Mouse (Mus musculus) heart, postnatal 25 days (tissue): ENCODE measurements around the gene Gm3435. TPM values are rescaled to one million over a fixed set of nuclear protein-coding genes. Genes with fewer than 3 reads are reported as not detected.
A peak's percentile ranks its signal among the peaks of the same experiment; 100 is the strongest.
"Not testable (repeated sequence)": the region's sequence is repeated elsewhere in the genome, so short reads cannot be mapped to it uniquely, and the experiment has no call there.

Experiments
- DNase-seq: peaks from one replicate; pipeline ENCODE4 v3.0.0; 2022; ENCODE audit warnings: low spot score
- intact Hi-C: fragments of 180-260 bp; cut with DNase I; formaldehyde crosslinking; loops from one replicate; pipeline ENCODE4 v1.15.1; 2025
- total RNA-seq, 2 experiments: library from RNA; stranded (reverse); gene quantifications; 2 replicates each; pipeline ENCODE4 v1.2.3; 2021

Gm3435 gene
- total RNA-seq, result 1 to 10 TPM; 1.4 to 3.0 TPM

- DNase-seq, intact Hi-C loops: not testable (repeated sequence)
Measured at GRCm38 (mm10) chr17:15009706-15010413, at the start of gene Gm3435. Gm3435 (plus strand) TSS chr17:15010176.

GRCm38 (mm10) chr17:14960520-14960919 lies 49.5 kb upstream of the Gm3435 start:
- peak; percentile 16 for DNase-seq
- intact Hi-C loops, result no loop called here

GRCm38 (mm10) chr17:14960951-14961556 lies 48.9 kb upstream of the Gm3435 start, which contains the start of gene Phf10:
Phf10 (minus strand) TSS chr17:14961273.
- DNase-seq, intact Hi-C loops: not testable (repeated sequence)

DNA sequence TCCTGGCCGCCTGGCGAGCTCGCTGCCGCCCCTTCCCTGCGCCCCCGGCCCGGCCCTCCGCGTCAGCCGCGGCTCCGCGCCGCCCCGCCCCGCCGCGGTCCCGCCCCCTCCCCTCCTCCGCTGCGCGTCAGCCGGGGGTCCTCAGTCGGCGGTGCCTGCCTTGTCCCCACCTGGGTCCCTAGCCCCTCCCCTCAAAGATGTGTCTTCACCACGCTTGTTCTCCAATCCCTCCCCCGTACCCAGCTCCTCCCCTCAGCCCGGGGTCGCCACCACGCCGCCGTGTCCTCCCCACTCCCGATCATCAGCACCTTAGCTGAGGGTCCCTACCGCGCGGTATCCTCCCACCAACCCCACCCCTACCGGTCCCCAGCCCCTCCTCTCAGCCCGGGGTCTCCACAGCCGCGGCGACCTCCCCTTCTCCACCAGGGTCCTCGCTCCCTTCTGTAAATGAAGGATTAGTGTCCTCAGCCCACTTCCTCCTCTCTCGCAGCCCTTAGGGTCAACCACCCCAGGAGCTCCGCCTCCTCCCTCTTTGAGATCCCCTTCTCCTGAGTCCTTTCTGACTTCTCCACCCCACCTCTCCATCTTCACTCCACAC lies 48.3 kb upstream of the Gm3435 start:
- intact Hi-C loops, DNase-seq: not testable (repeated sequence)

DNA sequence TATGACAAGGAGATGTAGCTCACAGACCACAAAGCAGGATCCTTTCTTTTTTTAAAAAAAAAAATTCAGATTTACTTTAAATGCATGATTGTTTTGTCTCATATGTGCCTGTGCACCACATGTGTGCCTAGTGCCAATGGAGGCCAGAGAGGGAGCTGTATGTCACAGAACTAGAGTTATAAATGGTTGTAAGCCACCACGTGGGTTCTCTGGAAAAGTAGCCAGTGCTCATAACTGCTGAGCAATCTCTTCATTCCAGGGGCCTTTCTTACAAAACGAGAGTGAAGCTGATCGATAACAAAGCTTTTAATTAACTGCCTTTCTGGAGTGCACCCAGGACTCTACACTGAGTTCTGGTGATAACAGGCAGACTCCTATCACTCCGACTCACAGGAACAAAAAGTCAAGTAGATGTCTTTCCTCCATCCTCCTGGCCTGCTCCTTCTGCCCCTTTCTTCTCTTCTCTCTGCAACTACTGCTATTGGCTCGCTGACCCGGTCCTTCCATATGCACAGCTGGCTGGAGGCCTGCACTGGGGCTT lies 41.5 kb upstream of the Gm3435 start:
- DNase-seq, intact Hi-C loops: not testable (repeated sequence)

- intact Hi-C loops, DNase-seq: not testable (repeated sequence)
Measured at GRCm38 (mm10) chr17:14977718-14978361, 32.1 kb upstream of the Gm3435 start.

DNA sequence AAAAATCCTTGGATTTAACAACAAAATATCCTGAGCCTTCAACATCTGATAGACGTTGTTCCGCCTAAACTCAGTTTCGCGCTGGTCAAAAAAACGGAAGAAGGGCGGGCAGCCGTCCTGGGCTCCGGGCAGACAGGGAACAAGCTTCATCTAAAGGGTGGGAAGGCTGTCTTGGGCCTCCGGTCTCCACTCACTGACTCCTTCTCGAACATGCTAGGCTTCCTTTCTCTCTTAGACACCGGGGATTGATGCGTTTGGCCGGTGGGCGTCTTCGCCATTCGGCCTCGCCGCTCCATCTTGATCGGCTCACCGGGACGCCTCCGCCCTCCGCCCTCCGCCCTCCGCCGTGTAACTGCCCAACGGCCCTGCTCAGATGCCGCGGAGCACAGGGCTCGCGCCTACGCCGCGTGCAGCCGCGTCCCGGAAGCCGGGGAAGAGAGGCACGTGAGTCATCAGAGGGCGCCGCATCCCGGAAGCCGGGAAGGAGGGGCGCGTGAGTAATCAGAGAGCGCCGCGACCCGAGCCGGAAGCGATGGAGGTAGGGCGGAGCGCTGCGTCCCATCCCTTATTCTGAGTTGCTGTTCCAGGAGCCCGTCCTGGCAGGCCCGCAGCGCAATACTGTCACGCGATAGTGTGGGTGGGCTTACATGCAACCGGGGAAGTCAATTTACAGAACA lies 31.5 kb upstream of the Gm3435 start, which contains the start of the genes 9030025P20Rik and Gm3417:
Gene 9030025P20Rik, plus strand, starts transcription at position 107 of the 677 bp plus-strand sequence.
Gene Gm3417, minus strand, starts transcription at position 429 of the 677 bp plus-strand sequence.
- DNase-seq, intact Hi-C loops: not testable (repeated sequence)

DNA sequence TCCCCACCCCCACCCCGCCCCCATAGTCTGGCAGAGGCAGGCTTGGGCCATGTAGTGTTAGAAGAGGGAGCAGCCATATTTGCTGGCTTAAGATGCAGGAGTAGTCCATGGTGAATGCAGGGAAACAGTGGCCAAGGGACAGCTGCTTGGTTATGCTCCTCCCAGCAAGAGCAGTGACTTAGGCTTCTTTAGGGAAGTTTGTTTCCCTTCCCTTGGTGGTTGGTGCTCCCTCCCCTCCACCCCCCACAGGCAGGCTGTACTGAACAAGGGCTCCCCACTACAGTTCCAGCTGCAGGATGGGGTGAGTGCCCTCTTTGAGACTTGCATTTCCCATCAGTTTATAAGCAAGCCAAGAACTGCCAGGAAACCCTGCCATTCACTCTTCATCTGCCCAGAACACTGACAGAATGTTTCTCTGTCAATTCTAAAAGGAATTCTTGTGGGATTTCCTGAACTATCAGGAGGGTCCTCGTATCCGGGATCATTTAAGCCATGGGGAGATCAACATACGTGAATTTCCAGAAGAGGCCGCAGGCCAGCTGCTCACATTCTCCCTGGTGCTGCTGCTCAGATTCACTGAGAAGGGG lies 19.8 kb upstream of the Gm3435 start:
- intact Hi-C loops, DNase-seq: not testable (repeated sequence)

DNA sequence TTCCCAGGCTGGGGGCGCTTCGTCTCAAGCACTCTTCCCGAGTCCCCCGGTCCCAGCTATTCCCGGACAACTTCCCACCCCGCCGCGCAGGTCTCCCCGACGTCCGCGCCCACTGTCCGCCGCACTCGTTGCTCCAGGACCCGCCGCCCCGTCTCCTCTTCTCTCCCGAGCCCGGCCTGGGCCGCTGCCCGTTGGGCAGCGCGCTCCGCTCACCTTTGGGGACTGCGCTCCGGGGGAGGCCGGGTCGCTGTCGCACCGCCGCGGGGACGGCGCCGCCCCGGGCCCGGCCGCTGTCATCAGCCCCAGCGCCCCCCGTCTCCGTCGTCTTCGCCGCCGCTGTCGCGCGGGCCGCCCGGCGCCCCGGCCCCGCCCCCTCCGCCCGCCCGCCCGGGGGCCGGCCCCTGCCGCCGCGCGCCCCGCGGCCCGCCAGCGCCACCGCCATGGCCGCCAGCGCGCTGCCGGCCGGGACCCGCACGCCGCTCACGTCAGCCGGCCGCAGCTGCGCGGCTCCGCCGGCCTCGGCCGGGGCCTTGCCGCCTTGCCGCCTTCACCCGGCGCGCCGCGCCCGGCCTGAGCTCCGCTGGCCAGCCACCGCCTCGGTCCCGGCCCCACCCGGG lies 17.3 kb upstream of the Gm3435 start:
- intact Hi-C loops, DNase-seq: not testable (repeated sequence)

DNA sequence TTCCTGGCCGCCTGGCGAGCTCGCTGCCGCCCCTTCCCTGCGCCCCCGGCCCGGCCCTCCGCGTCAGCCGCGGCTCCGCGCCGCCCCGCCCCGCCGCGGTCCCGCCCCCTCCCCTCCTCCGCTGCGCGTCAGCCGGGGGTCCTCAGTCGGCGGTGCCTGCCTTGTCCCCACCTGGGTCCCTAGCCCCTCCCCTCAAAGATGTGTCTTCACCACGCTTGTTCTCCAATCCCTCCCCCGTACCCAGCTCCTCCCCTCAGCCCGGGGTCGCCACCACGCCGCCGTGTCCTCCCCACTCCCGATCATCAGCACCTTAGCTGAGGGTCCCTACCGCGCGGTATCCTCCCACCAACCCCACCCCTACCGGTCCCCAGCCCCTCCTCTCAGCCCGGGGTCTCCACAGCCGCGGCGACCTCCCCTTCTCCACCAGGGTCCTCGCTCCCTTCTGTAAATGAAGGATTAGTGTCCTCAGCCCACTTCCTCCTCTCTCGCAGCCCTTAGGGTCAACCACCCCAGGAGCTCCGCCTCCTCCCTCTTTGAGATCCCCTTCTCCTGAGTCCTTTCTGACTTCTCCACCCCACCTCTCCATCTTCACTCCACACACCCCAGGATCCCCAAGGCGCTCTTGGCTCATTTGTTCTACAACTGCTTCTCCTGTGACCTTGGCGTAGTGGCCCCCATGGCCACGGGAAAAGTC lies 16.7 kb upstream of the Gm3435 start:
- intact Hi-C loops, DNase-seq: not testable (repeated sequence)

DNA sequence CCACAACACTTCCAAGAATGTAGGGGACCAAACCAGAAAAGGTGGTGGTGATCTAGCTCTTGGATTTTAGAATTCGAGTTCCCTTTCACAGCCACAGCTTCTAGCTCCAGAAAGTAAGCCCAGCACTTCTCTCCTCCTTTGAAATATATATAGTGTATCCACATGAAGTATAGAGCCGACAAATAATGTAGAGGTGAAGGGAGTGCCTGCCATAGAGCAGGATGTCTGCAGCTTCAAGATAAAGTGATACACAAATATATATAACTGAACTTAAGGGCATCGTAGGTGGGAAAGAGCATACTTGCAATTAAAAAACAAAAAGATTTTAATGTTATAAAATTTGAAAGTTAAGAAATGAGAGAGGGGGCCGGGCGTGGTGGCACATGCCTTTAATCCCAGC lies 15.8 kb upstream of the Gm3435 start:
- DNase-seq, intact Hi-C loops: not testable (repeated sequence)

DNA sequence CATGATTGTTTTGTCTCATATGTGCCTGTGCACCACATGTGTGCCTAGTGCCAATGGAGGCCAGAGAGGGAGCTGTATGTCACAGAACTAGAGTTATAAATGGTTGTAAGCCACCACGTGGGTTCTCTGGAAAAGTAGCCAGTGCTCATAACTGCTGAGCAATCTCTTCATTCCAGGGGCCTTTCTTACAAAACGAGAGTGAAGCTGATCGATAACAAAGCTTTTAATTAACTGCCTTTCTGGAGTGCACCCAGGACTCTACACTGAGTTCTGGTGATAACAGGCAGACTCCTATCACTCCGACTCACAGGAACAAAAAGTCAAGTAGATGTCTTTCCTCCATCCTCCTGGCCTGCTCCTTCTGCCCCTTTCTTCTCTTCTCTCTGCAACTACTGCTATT lies 9.9 kb upstream of the Gm3435 start:
- DNase-seq, result not testable (repeated sequence)

DNA sequence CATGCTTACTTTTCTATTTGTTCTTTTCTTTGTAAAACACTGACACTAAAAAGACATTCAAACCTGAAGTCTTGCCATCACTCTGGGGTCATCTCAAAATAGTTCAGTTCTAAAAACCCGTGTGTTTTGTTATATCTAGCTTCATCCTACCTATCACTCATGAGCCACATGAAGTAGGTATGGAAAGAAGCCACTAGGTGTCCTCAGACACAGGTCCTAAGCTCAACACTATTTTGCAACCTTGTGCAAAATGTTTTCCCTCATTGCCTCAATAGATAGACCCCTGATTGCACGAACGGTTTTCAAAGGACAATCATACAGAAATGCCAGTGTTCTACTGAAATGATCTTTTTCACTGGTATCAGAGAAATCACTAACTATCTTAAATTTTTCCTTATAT lies 888 bp upstream of the Gm3435 start:
- DNase-seq, intact Hi-C loops: not testable (repeated sequence)

More for the DNA sequence above, 9.9 kb upstream of the Gm3435 start:
- intact Hi-C loops, result not testable (repeated sequence)

GRCm38 (mm10) chr17:15021503-15022220 lies 11.7 kb downstream of the Gm3435 start:
- intact Hi-C loops, result not testable (repeated sequence)
- peak; percentile 25 for DNase-seq

DNA sequence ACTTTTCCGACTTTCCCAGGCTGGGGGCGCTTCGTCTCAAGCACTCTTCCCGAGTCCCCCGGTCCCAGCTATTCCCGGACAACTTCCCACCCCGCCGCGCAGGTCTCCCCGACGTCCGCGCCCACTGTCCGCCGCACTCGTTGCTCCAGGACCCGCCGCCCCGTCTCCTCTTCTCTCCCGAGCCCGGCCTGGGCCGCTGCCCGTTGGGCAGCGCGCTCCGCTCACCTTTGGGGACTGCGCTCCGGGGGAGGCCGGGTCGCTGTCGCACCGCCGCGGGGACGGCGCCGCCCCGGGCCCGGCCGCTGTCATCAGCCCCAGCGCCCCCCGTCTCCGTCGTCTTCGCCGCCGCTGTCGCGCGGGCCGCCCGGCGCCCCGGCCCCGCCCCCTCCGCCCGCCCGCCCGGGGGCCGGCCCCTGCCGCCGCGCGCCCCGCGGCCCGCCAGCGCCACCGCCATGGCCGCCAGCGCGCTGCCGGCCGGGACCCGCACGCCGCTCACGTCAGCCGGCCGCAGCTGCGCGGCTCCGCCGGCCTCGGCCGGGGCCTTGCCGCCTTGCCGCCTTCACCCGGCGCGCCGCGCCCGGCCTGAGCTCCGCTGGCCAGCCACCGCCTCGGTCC lies 14.0 kb downstream of the Gm3435 start:
- DNase-seq, intact Hi-C loops: not testable (repeated sequence)

GRCm38 (mm10) chr17:15024502-15025193 lies 14.7 kb downstream of the Gm3435 start:
- intact Hi-C loops, DNase-seq: not testable (repeated sequence)
